Mouse (Mus musculus): ENCODE results near the gene Klra17. TPM values are rescaled to one million over a fixed set of nuclear protein-coding genes. Genes with fewer than 3 reads are reported as not detected.
"Not testable (repeated sequence)": the region's sequence is repeated elsewhere in the genome, so short reads cannot be mapped to it uniquely, and the experiment has no call there.

The Klra17 gene
- polyA plus RNA-seq, 1 experiment from 2014 or later: 0.10 TPM

DNA sequence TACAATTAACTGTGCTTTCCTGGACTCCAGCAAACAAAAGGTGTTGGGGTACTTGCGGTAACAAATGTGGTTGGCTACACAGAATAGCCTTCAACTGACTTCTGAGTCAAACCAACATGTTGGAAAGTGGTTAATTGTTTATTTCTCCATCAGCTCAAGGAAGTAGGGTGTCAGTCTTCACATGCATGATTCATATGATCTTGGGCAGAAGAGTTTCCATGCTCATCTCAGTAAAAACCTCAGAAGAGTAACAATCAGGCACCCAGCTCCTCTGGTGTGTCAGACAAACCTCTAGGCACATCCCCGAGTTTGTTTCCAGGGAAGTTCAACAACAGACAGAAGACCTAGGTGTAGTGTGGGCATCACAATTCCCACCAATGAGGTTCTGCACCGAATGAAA is 58.7 kb downstream of the Klra17 start:
- no peaks in the 10 kb centered on the region for H3K27me3 ChIP-seq (replicated peaks; ENCODE audit: insufficient read depth, low read length)
- H3K4me1 ChIP-seq (ENCODE audit: insufficient read depth, low read depth, low read length): no peaks in the 10 kb centered on the region
- no peak overlapping the region for H3K4me3 ChIP-seq (ENCODE audit: low read depth, low read length)
- H3K9me3 ChIP-seq (ENCODE audit: low read length): no peaks in the 10 kb centered on the region
- WGBS: 48% methylated on average over 3 of the region's 3 CpGs
- H3K9ac ChIP-seq (replicated peaks; ENCODE audit: low read depth): no peak overlapping the region
- H3K27ac ChIP-seq (ENCODE audit: low read length): no peak overlapping the region
- no peaks in the 10 kb centered on the region for H3K36me3 ChIP-seq (ENCODE audit: insufficient read depth, low read length)
- TF ChIP-seq EP300 (IDR thresholded peaks at IDR 0.05) (no peak), CTCF (IDR thresholded peaks at IDR 0.05) (no peak)
- DNase-seq (ENCODE audit: low spot score) (no peak), ATAC-seq (no peak)
- no peak overlapping the region for H3K4me2 ChIP-seq (replicated peaks; ENCODE audit: low read depth, low read length)

GRCm38 (mm10) chr6:129784170-129784569 is 92.3 kb downstream of the Klra17 start, which contains the start of gene Gm156:
Gene Gm156 (minus strand): TSS chr6:129784270.
- not testable (repeated sequence) for H3K27ac ChIP-seq (ENCODE audit: low read length); ATAC-seq; H3K36me3 ChIP-seq (ENCODE audit: insufficient read depth, low read length); DNase-seq (ENCODE audit: low spot score); H3K4me3 ChIP-seq (ENCODE audit: low read depth, low read length); H3K9ac ChIP-seq (replicated peaks; ENCODE audit: low read depth); H3K4me2 ChIP-seq (replicated peaks; ENCODE audit: low read depth, low read length); H3K4me1 ChIP-seq (ENCODE audit: insufficient read depth, low read depth, low read length); H3K9me3 ChIP-seq (ENCODE audit: low read length); H3K27me3 ChIP-seq (replicated peaks; ENCODE audit: insufficient read depth, low read length)
- WGBS: 85% methylated on average over 3 of the region's 3 CpGs

Other genes with a start within 250 kb of the Klra17 start
- not detected in 2 replicates for gene Klrc3, start 233.3 kb downstream of the Klra17 start, polyA plus RNA-seq (2015; fragmentation: Nextera tagmentation; extraction: Ambion mirVana)
- gene Klrc2, start 216.0 kb downstream of the Klra17 start, polyA plus RNA-seq (2015; fragmentation: Nextera tagmentation; extraction: Ambion mirVana): 0.13 TPM in 1 of 2 replicates, not detected in the other
- 0.30 and 0.61 TPM in 2 replicates for gene Klrc1, start 197.7 kb downstream of the Klra17 start, polyA plus RNA-seq (2015; fragmentation: Nextera tagmentation; extraction: Ambion mirVana)
- not detected in 2 replicates for gene Klri1, start 159.5 kb downstream of the Klra17 start, polyA plus RNA-seq (2015; fragmentation: Nextera tagmentation; extraction: Ambion mirVana)
- gene Klri2, start 136.2 kb downstream of the Klra17 start, polyA plus RNA-seq (2015; fragmentation: Nextera tagmentation; extraction: Ambion mirVana): 0.04 TPM in 1 of 2 replicates, not detected in the other
- gene Gm156, start 92.4 kb downstream of the Klra17 start, polyA plus RNA-seq (2015; fragmentation: Nextera tagmentation; extraction: Ambion mirVana): not detected in 2 replicates
- gene Gm17631, start 14.0 kb downstream of the Klra17 start, polyA plus RNA-seq (2015; fragmentation: Nextera tagmentation; extraction: Ambion mirVana): not detected in 2 replicates
- gene Klra5, start 41.0 kb upstream of the Klra17 start, polyA plus RNA-seq (2015; fragmentation: Nextera tagmentation; extraction: Ambion mirVana): 0.51 and 0.57 TPM in 2 replicates
- not detected in 2 replicates for gene Klra6, start 150.3 kb upstream of the Klra17 start, polyA plus RNA-seq (2015; fragmentation: Nextera tagmentation; extraction: Ambion mirVana)
- gene Klra4, start 190.6 kb upstream of the Klra17 start, polyA plus RNA-seq (2015; fragmentation: Nextera tagmentation; extraction: Ambion mirVana): not detected in 2 replicates

Data from lung, postnatal 0 days (tissue).